Comparison of ENCODE assay signal across 21 mouse cellular contexts in genomic region chr4:48242482-48242881, GRCm38 (mm10). TPM values are rescaled to one million over a fixed set of nuclear protein-coding genes. Genes with fewer than 3 reads are reported as not detected.
DNase-seq lines count a peak whose midpoint lies in the region; ATAC-seq and TF ChIP-seq lines count a peak whose summit lies in the region.
"Had no signal": no experiment of that assay in that cellular context is flagged by ENCODE, and none has a peak within 500 bp of the region (broad histone marks: within the 10 kb centered on the region; RNA-seq: fewer than 3 reads in every experiment).

No protein-coding gene starts in this region.

- TF ChIP-seq EP300 in CH12.LX (IDR thresholded peaks at IDR 0.05; ENCODE audit: low read length), result peak; percentile 54; the same call in 1 of the 2 replicates

- peak; percentile 93 for ATAC-seq in neutrophil, adult 5-6 weeks (ENCODE audit: extremely low read depth, insufficient number of reproducible peaks, low FRiP score, poor library complexity, severe bottlenecking)
- no peak for ATAC-seq in forebrain, embryonic 11.5 days (replicated peaks; ENCODE audit: low FRiP score)
- ATAC-seq: activated CD4-positive, CD25-positive, alpha-beta regulatory T cell, adult 4 months; forebrain, embryonic 15.5 days; intestine, embryonic 15.5 days had no signal

- peak overlapping the region; percentile 19; the same call in 1 of the 2 replicates for H3K9ac ChIP-seq in CH12.LX (ENCODE audit: insufficient read depth, low read depth)
- H3K9ac ChIP-seq in forebrain, embryonic 11.5 days (ENCODE audit: low read length), result no peak overlapping the region
- H3K9ac ChIP-seq: embryonic facial prominence, embryonic 15.5 days; forebrain, embryonic 15.5 days; heart, embryonic 12.5 days; hindbrain, embryonic 14.5 days; intestine, embryonic 15.5 days had no signal

- H3K4me2 ChIP-seq in CH12.LX (ENCODE audit: insufficient read depth, low read depth, poor library complexity, severe bottlenecking), result peak overlapping the region; percentile 43
- no peak overlapping the region for H3K4me2 ChIP-seq in forebrain, embryonic 11.5 days (ENCODE audit: low read depth, low read length, severe bottlenecking)
- H3K4me2 ChIP-seq: embryonic facial prominence, embryonic 15.5 days; forebrain, embryonic 15.5 days; heart, embryonic 12.5 days; hindbrain, embryonic 14.5 days; intestine, embryonic 15.5 days had no signal

- no peak; the same call in 1 of the 2 replicates for TF ChIP-seq RAD21 in CH12.LX (IDR thresholded peaks at IDR 0.05; ENCODE audit: low read depth, low read length)

- H3K27ac ChIP-seq in CH12.LX (ENCODE audit: insufficient read depth, low read depth), result peak overlapping the region; percentile 61
- no peak overlapping the region for H3K27ac ChIP-seq in forebrain, embryonic 11.5 days (ENCODE audit: low read depth, low read length)
- H3K27ac ChIP-seq: embryonic facial prominence, embryonic 15.5 days; forebrain, embryonic 10.5 days; forebrain, embryonic 15.5 days; hindbrain, embryonic 10.5 days; hindbrain, embryonic 14.5 days; intestine, embryonic 15.5 days had no signal

- peak; percentile 42; the same call in 1 of the 2 replicates for TF ChIP-seq POLR2A in CH12.LX (IDR thresholded peaks at IDR 0.05; ENCODE audit: low read depth, low read length)

- TF ChIP-seq CTCF in CH12.LX (conservative IDR thresholded peaks at IDR 0.05 in 1 of 2, IDR thresholded peaks at IDR 0.05 in 1 of 2; ENCODE audit: low read depth in 2 of 2, low read length in 2 of 2), result no peak

- peaks cover 6 to 23% of the 10 kb centered on the region in 2 experiments for H3K36me3 ChIP-seq in CH12.LX (replicated peaks in 1 of 2; ENCODE audit: control insufficient read depth in 1 of 2, insufficient read depth in 1 of 2, low read length in 1 of 2)
- H3K36me3 ChIP-seq in forebrain, embryonic 11.5 days (ENCODE audit: control insufficient read depth, insufficient read depth, low read length), result no peaks in the 10 kb centered on the region
- H3K36me3 ChIP-seq: forebrain, embryonic 10.5 days; forebrain, embryonic 15.5 days; heart, embryonic 12.5 days; intestine, embryonic 15.5 days had no signal

- in situ Hi-C loops in CH12.LX (cut with MboI; ENCODE audit: low pct_ligation_motif_present, low pct_unique_long_range_greater_than_20kb, low sequenced_read_pairs), result no loop called here

- dilution Hi-C loops in CH12.LX (cut with MboI; ENCODE audit: extremely low pct_ligation_motif_present, extremely low pct_unique_long_range_greater_than_20kb, low sequenced_read_pairs), result no loop called here

- peaks cover 10% of the 10 kb centered on the region for H3K79me2 ChIP-seq in CH12.LX (replicated peaks; ENCODE audit: control insufficient read depth, extremely low read depth, insufficient read depth, poor library complexity, severe bottlenecking)

- H3K4me3 ChIP-seq in CH12.LX (replicated peaks in 1 of 3; ENCODE audit: low read depth in 2 of 3, low read length in 2 of 3, poor library complexity in 1 of 3), result peak overlapping the region in 2 of 3 experiments; percentile 43 to 50
- no peak overlapping the region for H3K4me3 ChIP-seq in forebrain, embryonic 11.5 days (ENCODE audit: low read depth, low read length)
- H3K4me3 ChIP-seq: embryonic facial prominence, embryonic 15.5 days; erythroblast, embryonic 14.5 days; forebrain, embryonic 10.5 days; forebrain, embryonic 15.5 days; heart, embryonic 12.5 days; hindbrain, embryonic 10.5 days; intestine, embryonic 15.5 days had no signal

- H3K9me3 ChIP-seq in CH12.LX (replicated peaks; ENCODE audit: low read length), result no peaks in the 10 kb centered on the region
- no peaks in the 10 kb centered on the region for H3K9me3 ChIP-seq in forebrain, embryonic 11.5 days (ENCODE audit: control insufficient read depth, low read length)
- H3K9me3 ChIP-seq: embryonic facial prominence, embryonic 15.5 days; forebrain, embryonic 10.5 days; forebrain, embryonic 15.5 days; heart, embryonic 12.5 days; hindbrain, embryonic 10.5 days; intestine, embryonic 15.5 days had no signal

- H3K4me1 ChIP-seq in CH12.LX (ENCODE audit: control insufficient read depth in 1 of 2, insufficient read depth in 2 of 2), result peaks cover 3 to 56% of the 10 kb centered on the region in 2 experiments
- H3K4me1 ChIP-seq in forebrain, embryonic 11.5 days (replicated peaks; ENCODE audit: control insufficient read depth, insufficient read depth, low read length), result no peaks in the 10 kb centered on the region
- H3K4me1 ChIP-seq: embryonic facial prominence, embryonic 15.5 days; forebrain, embryonic 10.5 days; forebrain, embryonic 15.5 days; heart, embryonic 12.5 days; hindbrain, embryonic 10.5 days; intestine, embryonic 15.5 days had no signal

- peak; percentile 11 for DNase-seq in urinary bladder, postnatal 25 days (ENCODE audit: low spot score)
- no peak for DNase-seq in urinary bladder, adult 2 months (ENCODE audit: low spot score)
- DNase-seq in CH12.LX (ENCODE audit: extremely low read depth), result peak; percentile 92
- DNase-seq in Muller cell, postnatal 12 days (ENCODE audit: inconsistent ontology term), result no peak
- no peak for DNase-seq in forebrain, embryonic 11.5 days (ENCODE audit: low spot score)
- no peak for DNase-seq in gastrocnemius, postnatal 10 days
- DNase-seq: adrenal gland, postnatal 14 days; cerebellum, adult 18-20 months; cerebellum, adult 9-11 months; cerebellum, postnatal 36 days; gastrocnemius, postnatal 25 days had no signal

- 87% methylated on average over 4 of the region's 4 CpGs for WGBS in forebrain, embryonic 11.5 days

- no peaks in the 10 kb centered on the region for H3K27me3 ChIP-seq in CH12.LX (replicated peaks)
- no peaks in the 10 kb centered on the region for H3K27me3 ChIP-seq in forebrain, embryonic 11.5 days (ENCODE audit: control insufficient read depth, insufficient read depth, low read length)
- H3K27me3 ChIP-seq: embryonic facial prominence, embryonic 15.5 days; forebrain, embryonic 15.5 days; heart, embryonic 12.5 days; intestine, embryonic 15.5 days had no signal

TF ChIP-seq in CH12.LX, 34 proteins besides CTCF, POLR2A, EP300 and RAD21 (continues in another document):
- TF ChIP-seq MAX (IDR thresholded peaks at IDR 0.05; ENCODE audit: low read length) (no peak), ZC3H11A (IDR thresholded peaks at IDR 0.05; ENCODE audit: low read depth, low read length) (no peak), MAZ (IDR thresholded peaks at IDR 0.05; ENCODE audit: low read depth, low read length) (no peak), ZNF384 (IDR thresholded peaks at IDR 0.05; ENCODE audit: low read depth, low read length) (no peak), NRF1 (IDR thresholded peaks at IDR 0.05; ENCODE audit: low read depth, low read length) (no peak), BHLHE40 (IDR thresholded peaks at IDR 0.05; ENCODE audit: low read depth, low read length) (peak; percentile 31; the same call in 1 of the 2 replicates), CHD2 (IDR thresholded peaks at IDR 0.05; ENCODE audit: low read length) (no peak), PAX5 (IDR thresholded peaks at IDR 0.05; ENCODE audit: low read length) (no peak), E2F4 (IDR thresholded peaks at IDR 0.05; ENCODE audit: insufficient replicate concordance, low read depth, low read length) (no peak), MEF2A (IDR thresholded peaks at IDR 0.05; ENCODE audit: borderline replicate concordance, low read depth, low read length) (peak; percentile 43; the same call in 1 of the 2 replicates), HCFC1 (IDR thresholded peaks at IDR 0.05; ENCODE audit: low read depth, low read length) (no peak), TBP (conservative IDR thresholded peaks at IDR 0.05; ENCODE audit: low read depth, low read length) (peak; percentile 63; the same call in 1 of the 2 replicates), ELF1 (IDR thresholded peaks at IDR 0.05; ENCODE audit: low read depth, low read length) (peak; percentile 66), TCF12 (IDR thresholded peaks at IDR 0.05; ENCODE audit: low read depth, low read length) (peak; percentile 60; the same call in 1 of the 2 replicates), NELFE (IDR thresholded peaks at IDR 0.05; ENCODE audit: low read depth, low read length) (no peak), MXI1 (IDR thresholded peaks at IDR 0.05; ENCODE audit: low read depth, low read length) (peak; percentile 47; the same call in 1 of the 2 replicates), USF1 (IDR thresholded peaks at IDR 0.05; ENCODE audit: low read depth, low read length) (no peak), UBTF (IDR thresholded peaks at IDR 0.05; ENCODE audit: low read depth, low read length) (no peak), SMC3 (IDR thresholded peaks at IDR 0.05; ENCODE audit: low read depth, low read length) (no peak), USF2 (conservative IDR thresholded peaks at IDR 0.05; ENCODE audit: low read depth, low read length) (no peak), MAFK (IDR thresholded peaks at IDR 0.05; ENCODE audit: insufficient replicate concordance, low read length) (no peak), RCOR1 (conservative IDR thresholded peaks at IDR 0.05; ENCODE audit: low read depth, low read length) (no peak), ZKSCAN1 (IDR thresholded peaks at IDR 0.05; ENCODE audit: borderline replicate concordance, low read depth, low read length) (no peak), JUND (conservative IDR thresholded peaks at IDR 0.05; ENCODE audit: low read depth, low read length) (no peak), GABPA (IDR thresholded peaks at IDR 0.05; ENCODE audit: insufficient replicate concordance, low read depth, low read length) (no peak), IRF4 (IDR thresholded peaks at IDR 0.05; ENCODE audit: low read depth, low read length) (0 out of 2 replicates have a peak, but pooled peaks have one; percentile 55), POLR2AphosphoS2 (IDR thresholded peaks at IDR 0.05; ENCODE audit: low read depth, low read length) (no peak), SIN3A (IDR thresholded peaks at IDR 0.05; ENCODE audit: low read length) (peak; percentile 79)

RNA-seq across cellular contexts. Expression of gene Erp44, which starts 36.9 kb away (rescaled TPM):
- 47.1 and 49.4 TPM in 2 replicates for polyA plus RNA-seq in urinary bladder, adult 2 months (2012; rRNA removed)
- total RNA-seq in CH12.LX (2012; rRNA removed) (59.2 and 60.4 TPM in 2 replicates), CH12.LX (2014; rRNA removed) (201 and 203 TPM in 2 replicates)
- 85.3 and 99.7 TPM in 2 replicates for polyA plus RNA-seq in CH12.LX (2012; ENCODE audit: insufficient read length, low read depth)
- 53.9 and 59.2 TPM in 2 replicates for total RNA-seq in neutrophil, adult 5-6 weeks (2017)
- 60.5 and 63.3 TPM in 2 replicates for polyA plus RNA-seq in forebrain, embryonic 11.5 days (2014; fragmentation: Nextera tagmentation; extraction: Ambion mirVana)
- 10 to 100 TPM; 31.1 to 34.9 TPM for total RNA-seq in gastrocnemius, postnatal 10 days (2021)

RNA-seq across cellular contexts. Expression of gene Invs, which starts 37.1 kb away (rescaled TPM):
- 6.3 and 8.3 TPM in 2 replicates for polyA plus RNA-seq in urinary bladder, adult 2 months (2012; rRNA removed)
- 6.4 and 6.9 TPM in 2 replicates for total RNA-seq in CH12.LX (2012; rRNA removed)
- total RNA-seq in CH12.LX (2014; rRNA removed), result 4.2 and 5.7 TPM in 2 replicates
- 4.8 and 5.1 TPM in 2 replicates for polyA plus RNA-seq in CH12.LX (2012; ENCODE audit: insufficient read length, low read depth)
- total RNA-seq in neutrophil, adult 5-6 weeks (2017), result 10.6 and 12.2 TPM in 2 replicates
- polyA plus RNA-seq in forebrain, embryonic 11.5 days (2014; fragmentation: Nextera tagmentation; extraction: Ambion mirVana), result 7.5 and 9.8 TPM in 2 replicates
- total RNA-seq in gastrocnemius, postnatal 10 days (2021), result 1 to 10 TPM; 3.5 to 4.6 TPM

Comparison
In these comparisons a context has a peak if more than half of its experiments do, and no peak if none do; other contexts are left out.
1. DNase-seq: peak in urinary bladder, postnatal 25 days (single experiment) and CH12.LX (single experiment); none in urinary bladder, adult 2 months (single experiment), Muller cell, postnatal 12 days (single experiment), forebrain, embryonic 11.5 days (single experiment) and gastrocnemius, postnatal 10 days (single experiment).